Mouse (Mus musculus) neural tube, embryonic 12.5 days (tissue): ENCODE measurements around the gene 0610010K14Rik. TPM values are rescaled to one million over a fixed set of nuclear protein-coding genes. Genes with fewer than 3 reads are reported as not detected.

Experiments used
- ATAC-seq: fragments of 200-750 bp; cut with Nextera tagmentation; 2 replicates; pipeline ENCODE4 v1.8.0; 2017; ENCODE audit warnings: low read depth, mild to moderate bottlenecking, moderate TSS enrichment, moderate library complexity; ENCODE audit not compliant: low FRiP score
- H3K27ac ChIP-seq: fragments of 300-500 bp; sonication (generic); 2 replicates; pipeline ENCODE4 v1.5.1; 2016
- H3K27me3 ChIP-seq: fragments of 300-500 bp; sonication (generic); replicated peaks from 2 replicates; pipeline ENCODE4 v1.6.1; 2016; ENCODE audit warnings: mild to moderate bottlenecking
- H3K36me3 ChIP-seq: fragments of 300-500 bp; sonication (generic); 2 replicates; pipeline ENCODE4 v1.6.1; 2016; ENCODE audit warnings: mild to moderate bottlenecking
- H3K4me1 ChIP-seq: fragments of 300-500 bp; sonication (generic); 2 replicates; pipeline ENCODE4 v1.6.1; 2016
- H3K4me2 ChIP-seq: fragments of 300-500 bp; sonication (generic); replicated peaks from 2 replicates; pipeline ENCODE4 v1.6.1; 2016; ENCODE audit warnings: mild to moderate bottlenecking
- H3K4me3 ChIP-seq: fragments of 300-500 bp; sonication (generic); 2 replicates; pipeline ENCODE4 v1.5.1; 2016
- H3K9ac ChIP-seq: fragments of 300-500 bp; sonication (generic); 2 replicates; pipeline ENCODE4 v1.6.1; 2016; ENCODE audit warnings: mild to moderate bottlenecking
- H3K9me3 ChIP-seq: fragments of 300-500 bp; sonication (generic); 2 replicates; pipeline ENCODE4 v1.6.1; 2016; ENCODE audit warnings: mild to moderate bottlenecking
- WGBS: fragments of 180-500 bp; shearing (Covaris S2); methylation state at CpG from one replicate; pipeline ENCODE4 v1.1.7; 2016; 5-methylcytosine and 5-hydroxymethylcytosine counted together
- polyA plus RNA-seq: library from polyadenylated mRNA; unstranded; fragments of >200 nt; fragmentation: Nextera tagmentation; extraction: Ambion mirVana; gene quantifications from 2 replicates; pipeline ENCODE4 v1.2.1, GENCODE M21; 2016

0610010K14Rik gene
- polyA plus RNA-seq, 1 experiment from 2014 or later = 169 TPM

DNA sequence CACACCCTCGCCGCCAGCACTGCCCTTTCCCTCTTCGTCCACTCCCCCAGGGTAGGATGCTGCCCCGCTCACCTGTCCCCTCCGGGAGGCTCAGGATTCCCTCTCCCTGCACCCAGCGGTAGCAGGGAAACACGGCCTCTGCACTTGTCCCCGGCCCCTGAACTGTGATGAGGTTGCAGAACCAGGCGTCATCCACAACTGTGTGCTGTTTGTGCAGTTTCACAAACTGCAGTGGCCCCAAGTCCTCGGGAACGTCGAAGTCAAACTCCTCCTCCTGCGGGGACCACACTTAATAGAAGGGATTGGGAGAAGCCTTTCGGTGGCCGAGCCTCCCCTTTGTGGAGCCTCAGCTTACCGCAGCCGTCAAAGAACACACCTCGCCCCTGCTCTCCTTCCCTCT, 16.6 kb upstream of the 0610010K14Rik start:
- Histone ChIP-seq H3K27ac (no peak overlapping the region), H3K4me2 (peak overlapping the region; percentile 51), H3K9ac (no peak overlapping the region), H3K36me3 (no peaks in the 10 kb centered on the region), H3K9me3 (no peaks in the 10 kb centered on the region), H3K4me1 (peaks cover 10% of the 10 kb centered on the region), H3K4me3 (no peak overlapping the region; the same call in 1 of the 2 replicates), H3K27me3 (peaks cover 53% of the 10 kb centered on the region)
- no peak for ATAC-seq
- 4% methylated on average over 18 of the region's 18 CpGs for WGBS

GRCm38 (mm10) chr11:70251853-70252252, 14.1 kb upstream of the 0610010K14Rik start:
- H3K9me3 ChIP-seq = no peaks in the 10 kb centered on the region
- no peak overlapping the region for H3K4me2 ChIP-seq
- H3K4me1 ChIP-seq = peaks cover 10% of the 10 kb centered on the region
- H3K9ac ChIP-seq = no peak overlapping the region
- H3K4me3 ChIP-seq = no peak overlapping the region
- H3K36me3 ChIP-seq = no peaks in the 10 kb centered on the region
- 79% methylated on average over 8 of the region's 8 CpGs for WGBS
- H3K27me3 ChIP-seq = peaks cover 53% of the 10 kb centered on the region
- H3K27ac ChIP-seq = no peak overlapping the region
- no peak for ATAC-seq

GRCm38 (mm10) chr11:70250150-70250549, 12.4 kb upstream of the 0610010K14Rik start:
- H3K36me3 ChIP-seq = no peaks in the 10 kb centered on the region
- H3K9me3 ChIP-seq = no peaks in the 10 kb centered on the region
- ATAC-seq = no peak
- peaks cover 6% of the 10 kb centered on the region for H3K4me1 ChIP-seq
- no peak overlapping the region for H3K9ac ChIP-seq
- H3K27me3 ChIP-seq = peaks cover 46% of the 10 kb centered on the region
- no peak overlapping the region for H3K27ac ChIP-seq
- no peak overlapping the region for H3K4me2 ChIP-seq
- no peak overlapping the region for H3K4me3 ChIP-seq
- 71% methylated on average over 11 of the region's 11 CpGs for WGBS

DNA sequence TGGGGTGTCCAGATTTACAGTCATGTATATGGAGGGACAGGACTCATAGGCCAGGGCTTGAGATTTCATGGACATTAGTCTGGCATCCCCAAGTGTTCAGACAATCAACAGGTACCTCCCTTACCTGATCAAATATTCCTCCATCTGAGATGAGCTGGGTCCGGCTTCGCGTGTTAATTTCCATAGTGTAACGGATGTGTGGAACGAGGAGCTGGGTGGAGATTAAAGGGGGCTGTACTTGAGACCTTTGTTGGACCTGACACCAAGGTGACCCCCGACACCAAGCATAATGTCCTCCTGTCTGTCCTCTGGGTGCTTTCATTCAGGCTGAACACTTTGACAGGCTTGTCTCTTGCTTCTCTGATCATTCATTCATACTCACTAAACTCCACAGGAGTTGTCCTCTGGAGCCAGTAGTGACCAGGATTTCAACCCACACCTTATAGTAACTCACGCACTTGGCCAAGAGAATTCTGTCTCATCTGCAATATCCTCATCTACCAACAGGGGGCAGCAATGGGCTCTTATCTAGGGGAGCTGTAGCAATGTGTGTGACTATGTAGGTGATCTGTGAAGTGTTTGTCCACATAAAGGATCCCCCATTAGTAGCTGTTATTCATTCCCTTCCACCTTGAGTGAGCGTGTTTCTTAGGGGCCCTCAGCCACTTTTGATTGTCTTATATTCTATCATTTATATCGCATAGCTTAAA, 9.6 kb upstream of the 0610010K14Rik start:
- Histone ChIP-seq H3K4me2 (no peak overlapping the region), H3K36me3 (no peaks in the 10 kb centered on the region), H3K9me3 (no peaks in the 10 kb centered on the region), H3K27me3 (peaks cover 20% of the 10 kb centered on the region), H3K4me3 (no peak overlapping the region), H3K27ac (no peak overlapping the region), H3K9ac (no peak overlapping the region), H3K4me1 (no peaks in the 10 kb centered on the region)
- 48% methylated on average over 9 of the region's 9 CpGs for WGBS
- ATAC-seq = no peak

- Histone ChIP-seq H3K9ac (no peak overlapping the region), H3K4me3 (no peak overlapping the region), H3K4me2 (no peak overlapping the region), H3K27me3 (0 out of 2 replicates have a peak, but pooled peaks cover 7% of the 10 kb centered on the region), H3K36me3 (no peaks in the 10 kb centered on the region), H3K27ac (no peak overlapping the region), H3K4me1 (peaks cover 18% of the 10 kb centered on the region), H3K9me3 (no peaks in the 10 kb centered on the region)
- 68% methylated on average over 11 of the region's 11 CpGs for WGBS
- ATAC-seq = no peak
Measured at GRCm38 (mm10) chr11:70242591-70242990, 4.9 kb upstream of the 0610010K14Rik start.

DNA sequence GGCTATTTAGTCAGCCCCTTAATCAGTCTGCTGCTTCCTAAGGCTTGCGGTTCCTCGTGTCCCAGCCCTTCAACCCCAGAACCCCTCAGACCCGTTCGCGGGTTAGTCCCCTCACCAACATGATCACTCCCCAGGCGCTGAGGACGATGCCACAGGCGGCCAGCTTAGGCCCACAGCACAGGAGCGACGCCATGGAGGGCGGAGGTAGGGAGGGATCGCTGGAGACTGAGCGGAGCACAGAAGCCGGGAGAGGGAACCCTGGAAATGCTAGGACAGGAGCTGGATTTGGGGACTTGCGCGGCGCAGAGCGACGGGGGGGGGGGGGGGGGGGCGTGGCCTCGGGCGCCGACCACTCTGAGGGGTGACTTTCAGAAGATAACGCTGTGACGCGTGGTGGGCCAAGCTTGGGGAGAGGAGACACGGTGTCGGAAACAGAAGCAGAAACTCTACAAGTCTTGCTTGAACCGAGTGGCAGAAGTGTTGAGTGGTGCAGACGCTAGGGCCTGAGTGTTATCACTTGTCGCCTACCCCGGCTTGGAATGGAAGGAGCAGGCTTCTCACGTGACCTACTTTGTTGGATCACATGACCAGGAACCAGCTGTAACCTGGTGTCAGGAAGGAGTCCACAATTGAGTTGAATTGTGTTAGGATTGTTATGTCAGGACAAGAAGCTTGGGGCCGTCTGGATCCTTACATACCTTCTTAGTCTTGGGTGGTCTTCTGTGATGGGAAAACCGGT, 2.0 kb upstream of the 0610010K14Rik start, which contains the start of the genes Gm21988 and Rnasek:
Gene Gm21988, minus strand, starts transcription at position 290 of the 739 bp plus-strand sequence.
Gene Rnasek, minus strand, starts transcription at position 302 of the 739 bp plus-strand sequence.
- ATAC-seq = peak; percentile 28
- Histone ChIP-seq H3K27me3 (0 out of 2 replicates have a peak, but pooled peaks cover 2% of the 10 kb centered on the region), H3K4me2 (peak within 1 kb of the TSS; percentile 95), H3K27ac (peak within 1 kb of the TSS; percentile 57; the same call in 1 of the 2 replicates), H3K4me1 (peaks cover 23% of the 10 kb centered on the region), H3K9me3 (no peaks in the 10 kb centered on the region), H3K4me3 (peak within 1 kb of the TSS; percentile 91), H3K36me3 (peaks cover 12% of the 10 kb centered on the region), H3K9ac (peak within 1 kb of the TSS; percentile 83)
- WGBS = under 1% methylated on average over 35 of the region's 35 CpGs

DNA sequence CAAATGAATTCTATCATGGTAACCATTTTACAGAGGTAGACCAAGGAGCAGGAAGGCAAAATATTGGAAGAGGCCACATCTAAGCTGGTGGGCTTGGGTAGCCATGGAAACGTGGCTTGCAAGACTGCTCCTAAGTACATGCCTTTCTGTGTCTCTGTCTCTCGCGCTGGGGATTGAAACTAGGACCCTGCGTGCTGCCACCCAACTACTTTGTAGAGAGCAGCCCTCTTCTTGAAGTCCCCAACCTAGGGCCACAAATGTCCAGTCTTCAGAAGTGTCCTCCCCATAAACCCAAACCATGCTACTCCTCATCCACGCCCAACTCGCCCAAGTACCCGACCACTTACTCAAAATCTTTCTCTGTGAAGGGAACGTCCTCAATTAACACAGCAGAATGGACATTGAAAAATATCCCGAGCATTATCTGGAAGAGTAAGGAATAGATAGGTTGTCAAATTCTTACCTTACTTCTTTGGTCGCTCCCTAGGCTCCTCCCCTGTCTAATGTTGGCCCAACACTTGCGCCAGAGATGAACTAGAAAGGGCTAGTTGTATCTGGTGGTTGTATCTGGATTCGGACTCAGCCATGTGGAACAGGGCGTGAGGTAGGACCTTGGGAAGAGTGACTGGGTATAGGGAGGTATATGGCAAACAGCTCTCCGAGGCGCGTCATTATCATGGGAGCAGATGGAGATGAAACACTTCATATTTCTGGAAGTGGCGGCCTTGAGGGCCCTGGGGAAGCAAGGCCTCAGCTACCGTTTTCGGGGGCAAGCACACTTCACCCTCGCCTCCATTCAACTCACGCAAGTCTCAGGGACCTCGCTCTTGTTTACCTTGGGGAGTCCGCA, 1.1 kb upstream of the 0610010K14Rik start:
- no peak for ATAC-seq
- 13% methylated on average over 23 of the region's 23 CpGs for WGBS

GRCm38 (mm10) chr11:70236717-70237116, 997 bp downstream of the 0610010K14Rik start:
- Histone ChIP-seq H3K4me1 (peaks cover 31% of the 10 kb centered on the region), H3K4me2 (peak overlapping the region; percentile 95), H3K4me3 (peak overlapping the region; percentile 91), H3K9ac (peak overlapping the region; percentile 83; the same call in 1 of the 2 replicates), H3K27ac (no peak overlapping the region), H3K27me3 (no peaks in the 10 kb centered on the region), H3K9me3 (no peaks in the 10 kb centered on the region), H3K36me3 (peaks cover 16% of the 10 kb centered on the region)
- no peak for ATAC-seq
- WGBS = 43% methylated on average over 7 of the region's 7 CpGs

More for the DNA sequence above, 1.1 kb upstream of the 0610010K14Rik start:
- H3K4me2 ChIP-seq = peak overlapping the region; percentile 95
- 0 out of 2 replicates have a peak overlapping the region, but pooled peaks have one; percentile 82 for H3K27ac ChIP-seq
- H3K9ac ChIP-seq = peak overlapping the region; percentile 83
- H3K4me3 ChIP-seq = peak overlapping the region; percentile 91
- no peaks in the 10 kb centered on the region for H3K9me3 ChIP-seq
- peaks cover 23% of the 10 kb centered on the region for H3K4me1 ChIP-seq
- no peaks in the 10 kb centered on the region for H3K27me3 ChIP-seq
- peaks cover 16% of the 10 kb centered on the region for H3K36me3 ChIP-seq

DNA sequence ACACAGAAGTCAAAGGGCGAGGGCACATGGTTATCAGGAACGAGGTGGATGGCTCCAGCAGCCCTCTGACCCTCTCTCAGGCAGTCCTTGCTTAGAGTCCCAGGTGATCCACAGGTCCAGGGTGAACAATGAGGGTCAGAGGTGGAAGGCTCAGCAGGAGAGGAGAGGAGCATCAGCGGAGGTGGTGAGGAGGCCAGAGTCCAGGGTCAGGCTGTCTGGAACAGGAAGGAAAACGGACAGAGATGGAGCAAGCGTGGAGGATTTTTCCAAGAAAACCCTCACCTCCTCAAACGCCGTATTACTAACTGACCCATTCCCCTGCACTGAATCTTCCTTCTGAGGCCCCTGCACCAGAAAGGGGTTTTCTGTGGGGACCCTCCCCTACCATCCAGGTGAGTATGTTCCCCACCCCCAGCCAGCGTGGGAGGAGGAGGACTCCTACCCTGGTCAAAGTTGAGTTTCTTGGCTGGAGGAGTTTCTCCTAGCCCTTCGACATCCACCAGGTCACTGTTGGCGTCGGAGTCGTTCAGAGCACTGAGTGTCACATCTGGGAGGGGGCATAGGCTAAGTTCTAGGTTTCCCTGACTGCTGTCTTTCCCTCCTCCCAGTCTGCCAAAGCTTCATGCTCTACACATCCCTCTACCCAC, 2.3 kb downstream of the 0610010K14Rik start:
- Histone ChIP-seq H3K4me2 (no peak overlapping the region), H3K9ac (no peak overlapping the region), H3K4me1 (peaks cover 27% of the 10 kb centered on the region), H3K36me3 (peaks cover 16% of the 10 kb centered on the region), H3K27ac (no peak overlapping the region), H3K27me3 (peaks cover under 1% of the 10 kb centered on the region), H3K4me3 (no peak overlapping the region), H3K9me3 (no peaks in the 10 kb centered on the region)
- 94% methylated on average over 12 of the region's 12 CpGs for WGBS
- no peak for ATAC-seq

DNA sequence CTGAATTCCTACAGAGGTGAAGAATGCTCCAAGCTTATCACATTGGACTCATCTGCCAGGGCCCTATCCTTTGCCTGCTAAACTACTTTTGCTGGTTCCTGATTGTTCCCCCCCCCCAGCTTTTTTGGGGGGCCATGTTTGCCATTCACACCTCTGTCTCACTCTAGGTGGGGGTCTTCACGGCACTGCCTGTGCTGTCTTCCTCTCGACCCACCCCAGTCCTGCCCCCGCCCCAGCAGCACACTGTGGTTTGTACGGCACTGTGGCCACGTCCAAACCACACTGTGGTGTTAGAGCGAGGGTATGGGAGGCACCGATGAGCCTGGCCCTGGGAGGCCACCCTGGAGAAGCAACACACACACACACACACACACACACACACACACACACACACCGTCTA, 3.2 kb downstream of the 0610010K14Rik start:
- H3K27ac ChIP-seq = no peak overlapping the region
- WGBS = 85% methylated on average over 8 of the region's 8 CpGs
- no peak overlapping the region for H3K9ac ChIP-seq
- H3K4me1 ChIP-seq = peaks cover 29% of the 10 kb centered on the region
- H3K27me3 ChIP-seq = peaks cover 9% of the 10 kb centered on the region
- H3K36me3 ChIP-seq = peaks cover 16% of the 10 kb centered on the region
- H3K4me3 ChIP-seq = no peak overlapping the region
- ATAC-seq = no peak
- H3K4me2 ChIP-seq = no peak overlapping the region
- no peaks in the 10 kb centered on the region for H3K9me3 ChIP-seq

DNA sequence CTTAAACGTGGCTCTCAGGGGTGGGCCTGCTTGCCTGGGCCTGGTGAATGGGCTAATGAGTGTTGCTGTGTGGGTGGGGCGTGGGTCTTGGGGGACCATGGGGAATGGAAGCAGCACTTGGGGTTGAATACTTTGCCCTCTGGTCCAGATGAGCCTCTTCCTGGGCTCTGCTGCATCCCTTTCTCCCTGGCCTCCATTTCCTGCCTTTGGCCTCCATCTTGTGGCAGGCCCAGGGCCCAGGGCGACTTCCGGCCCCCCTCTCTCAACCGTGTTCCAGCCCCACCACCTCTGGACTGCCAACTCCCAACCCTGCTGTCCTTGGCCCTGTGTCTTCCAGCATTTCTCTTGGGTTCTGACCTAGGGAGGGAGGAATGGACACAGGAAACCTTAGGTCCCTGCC, 3.7 kb downstream of the 0610010K14Rik start:
- WGBS = 54% methylated on average over 5 of the region's 5 CpGs
- Histone ChIP-seq H3K9me3 (no peaks in the 10 kb centered on the region), H3K4me3 (no peak overlapping the region), H3K9ac (no peak overlapping the region), H3K36me3 (peaks cover 16% of the 10 kb centered on the region), H3K4me2 (no peak overlapping the region), H3K27me3 (peaks cover 14% of the 10 kb centered on the region), H3K27ac (no peak overlapping the region), H3K4me1 (peaks cover 32% of the 10 kb centered on the region)
- ATAC-seq = no peak
